Mouse (Mus musculus): ENCODE data around the gene Mafk.

DNA sequence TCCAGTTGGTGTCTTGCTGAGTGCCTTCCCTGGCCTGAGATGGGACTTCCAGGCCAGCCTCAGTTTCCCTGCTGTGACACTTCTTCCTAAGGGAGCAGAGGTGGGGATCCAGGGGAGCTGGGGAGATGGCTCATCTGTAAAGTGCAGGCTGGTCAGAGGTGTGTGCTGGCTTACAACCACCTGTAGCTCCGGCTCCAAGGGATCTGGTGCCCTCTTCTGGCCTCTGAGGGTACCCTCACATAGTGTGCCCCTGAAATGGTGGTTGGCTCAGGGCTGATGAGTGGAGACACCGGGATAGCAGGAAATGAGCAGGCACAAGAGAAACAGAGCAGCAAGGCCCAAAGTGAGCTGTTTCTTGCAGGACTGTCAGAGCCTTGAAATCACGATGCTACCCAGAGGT is 45.5 kb upstream of the Mafk start:
- peak; percentile 65 for TF ChIP-seq CTCF (conservative IDR thresholded peaks at IDR 0.05; ENCODE audit: low read length)
- TF ChIP-seq POU5F1 (IDR thresholded peaks at IDR 0.05; ENCODE audit: borderline replicate concordance, low read length) = no peak
- TF ChIP-seq NANOG (IDR thresholded peaks at IDR 0.05; ENCODE audit: borderline replicate concordance, low read length) = no peak

Measured in E14TG2a.4 (cell line).